Mouse (Mus musculus) brown adipose tissue, adult 24 weeks (tissue): ENCODE data around the gene Hmcn2. TPM values are rescaled to one million over a fixed set of nuclear protein-coding genes. Genes with fewer than 3 reads are reported as not detected.

Experiments
- H3K27ac ChIP-seq: fragments of 200-500 bp; replicated peaks from 2 replicates; pipeline ENCODE4 v1.5.1; 2012; ENCODE audit warnings: low read depth, mild to moderate bottlenecking, low read length
- H3K4me1 ChIP-seq: fragments of 200-500 bp; 2 replicates; pipeline ENCODE4 v1.6.1; 2012; ENCODE audit warnings: low read length, mixed read lengths; ENCODE audit not compliant: control insufficient read depth, insufficient read depth, insufficient read length
- H3K4me3 ChIP-seq: fragments of 200-500 bp; 2 replicates; pipeline ENCODE4 v1.5.1; 2012; ENCODE audit warnings: low read depth, mild to moderate bottlenecking, low read length, moderate library complexity; ENCODE audit not compliant: insufficient read depth
- polyA plus RNA-seq: library from polyadenylated mRNA; stranded (reverse); fragments of >200 nt; gene quantifications from 2 replicates; pipeline ENCODE4 v1.2.4, GENCODE M21; 2012; ENCODE audit not compliant: missing spikeins, insufficient read depth, insufficient read length

The Hmcn2 gene
- polyA plus RNA-seq, 1 experiment, result 5.4 TPM

- H3K27ac ChIP-seq, result no peak overlapping the region
- no peaks in the 10 kb centered on the region for H3K4me1 ChIP-seq
- no peak overlapping the region for H3K4me3 ChIP-seq
Measured at GRCm38 (mm10) chr2:31490556-31490955, 176.3 kb downstream of the Hmcn2 start.

DNA sequence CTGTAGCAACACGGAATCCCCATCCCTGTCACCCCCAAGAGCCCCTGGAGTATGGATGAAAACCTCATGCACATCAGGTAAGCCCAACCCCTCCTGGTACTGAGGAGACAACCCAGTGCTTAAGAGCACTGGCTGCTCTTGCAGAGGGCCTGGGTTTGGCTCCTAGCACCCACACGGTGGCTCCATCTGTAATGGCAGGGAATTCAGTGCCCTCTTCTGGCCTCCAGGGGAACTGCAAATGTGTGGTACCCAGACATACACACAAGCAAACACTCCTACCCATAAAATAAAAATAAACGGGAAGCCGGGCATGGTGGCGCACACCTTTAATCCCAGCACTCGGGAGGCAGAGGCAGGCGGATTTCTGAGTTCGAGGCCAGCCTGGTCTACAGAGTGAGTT, 178.1 kb downstream of the Hmcn2 start:
- Histone ChIP-seq H3K4me1 (no peaks in the 10 kb centered on the region), H3K27ac (no peak overlapping the region), H3K4me3 (no peak overlapping the region)

DNA sequence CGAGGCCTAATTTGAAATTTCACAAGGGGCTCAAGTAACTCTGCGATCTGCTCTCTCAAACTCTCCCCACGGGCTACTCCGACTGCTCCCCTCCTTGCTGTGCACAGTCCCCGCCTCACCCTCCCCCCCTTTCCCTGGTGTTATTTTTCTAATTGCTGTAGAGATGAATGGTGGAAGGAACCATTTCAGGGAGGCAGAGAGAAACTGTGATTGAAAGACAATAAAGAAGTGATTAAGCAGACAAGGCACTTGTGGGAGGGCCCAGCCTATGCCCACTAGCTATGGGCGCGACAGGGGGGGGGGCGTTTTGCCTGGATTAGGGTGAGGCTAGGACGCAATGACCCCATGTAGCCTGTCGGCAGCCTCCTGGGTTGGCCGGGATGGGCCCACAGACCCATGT, 179.0 kb downstream of the Hmcn2 start:
- Histone ChIP-seq H3K27ac (no peak overlapping the region), H3K4me1 (no peaks in the 10 kb centered on the region), H3K4me3 (no peak overlapping the region)

DNA sequence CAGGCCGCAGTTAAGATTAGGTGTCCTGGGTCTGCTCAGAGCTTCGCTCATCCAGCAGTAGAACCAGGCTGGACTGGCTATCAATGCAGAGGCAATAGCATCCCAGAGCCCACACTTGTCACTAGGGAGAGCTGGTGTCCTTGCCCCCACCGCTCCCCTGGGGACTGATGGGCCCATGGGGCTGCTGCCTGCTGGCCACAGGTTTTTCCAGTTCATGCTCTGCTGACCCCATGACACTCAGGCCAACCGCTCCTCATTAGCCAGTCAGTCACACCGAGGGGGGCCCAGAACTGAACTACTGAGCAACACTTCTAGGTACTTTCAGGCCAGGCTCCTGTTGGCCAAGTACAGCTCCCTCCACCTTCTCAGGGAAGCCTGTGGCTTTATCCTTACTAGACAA, 180.1 kb downstream of the Hmcn2 start:
- no peaks in the 10 kb centered on the region for H3K4me1 ChIP-seq
- H3K27ac ChIP-seq, result no peak overlapping the region
- no peak overlapping the region for H3K4me3 ChIP-seq

DNA sequence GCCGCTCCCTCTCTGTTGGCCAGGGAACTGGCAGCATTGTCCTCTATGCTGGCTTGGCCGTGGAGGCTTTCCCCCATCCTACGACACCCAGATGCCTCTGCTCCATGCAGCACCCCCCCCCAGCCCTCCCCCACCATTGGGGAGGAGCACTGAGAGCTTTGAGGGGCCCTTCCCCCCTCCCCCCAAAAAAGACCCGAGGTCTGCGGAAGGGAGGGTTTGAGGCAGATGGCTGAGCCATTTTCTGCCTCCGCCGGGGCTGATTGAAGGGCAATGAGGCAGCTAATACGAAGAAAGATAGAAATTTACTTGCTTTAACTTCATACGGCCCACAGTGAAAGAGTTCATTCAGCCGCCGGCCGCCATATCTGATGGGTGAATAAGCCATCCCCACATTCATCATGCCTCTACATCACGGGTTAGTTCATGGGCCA, 180.8 kb downstream of the Hmcn2 start:
- H3K4me3 ChIP-seq, result no peak overlapping the region
- no peak overlapping the region for H3K27ac ChIP-seq
- H3K4me1 ChIP-seq, result no peaks in the 10 kb centered on the region

DNA sequence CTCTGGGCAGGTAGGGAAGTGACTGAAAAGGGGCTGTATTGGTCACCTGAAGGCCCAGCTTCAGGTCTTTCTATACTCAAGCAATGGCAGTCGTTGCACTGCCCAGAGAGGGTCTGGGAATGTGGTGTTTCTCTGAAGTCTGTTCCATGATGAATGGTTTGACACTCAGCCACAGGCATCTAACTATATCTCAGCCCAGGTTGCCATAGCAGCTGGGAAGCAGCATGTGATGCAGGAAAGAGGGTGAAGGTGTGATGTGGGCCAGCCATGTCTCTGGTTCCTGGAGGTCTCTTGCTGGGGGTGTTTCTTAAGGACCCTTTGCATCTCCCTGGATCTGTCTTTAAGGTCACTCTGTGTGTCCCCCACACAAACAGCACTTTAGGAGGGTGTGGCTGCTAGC, 181.9 kb downstream of the Hmcn2 start:
- H3K27ac ChIP-seq, result no peak overlapping the region
- H3K4me3 ChIP-seq, result no peak overlapping the region
- H3K4me1 ChIP-seq, result no peaks in the 10 kb centered on the region

DNA sequence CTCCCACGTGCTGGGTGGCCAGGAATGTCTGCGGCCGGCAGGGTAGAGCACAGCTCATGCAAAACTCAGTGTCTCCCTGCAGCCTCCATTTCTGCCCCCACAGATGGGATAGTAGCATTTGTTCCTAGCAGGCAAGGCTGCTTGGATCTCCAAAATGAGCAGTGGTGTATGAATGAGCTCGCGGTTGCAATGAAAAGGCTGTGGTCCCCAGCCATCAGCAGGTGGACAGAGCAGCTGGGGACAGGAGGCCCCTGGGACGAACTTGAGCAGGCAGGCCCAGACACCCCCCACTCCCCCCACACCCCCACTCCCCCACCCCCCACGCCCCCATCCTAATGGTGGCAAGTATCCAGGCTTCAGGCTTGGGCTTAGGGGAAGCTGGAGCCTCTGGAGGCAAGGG, 182.9 kb downstream of the Hmcn2 start:
- no peak overlapping the region for H3K27ac ChIP-seq
- H3K4me1 ChIP-seq, result no peaks in the 10 kb centered on the region
- H3K4me3 ChIP-seq, result no peak overlapping the region

DNA sequence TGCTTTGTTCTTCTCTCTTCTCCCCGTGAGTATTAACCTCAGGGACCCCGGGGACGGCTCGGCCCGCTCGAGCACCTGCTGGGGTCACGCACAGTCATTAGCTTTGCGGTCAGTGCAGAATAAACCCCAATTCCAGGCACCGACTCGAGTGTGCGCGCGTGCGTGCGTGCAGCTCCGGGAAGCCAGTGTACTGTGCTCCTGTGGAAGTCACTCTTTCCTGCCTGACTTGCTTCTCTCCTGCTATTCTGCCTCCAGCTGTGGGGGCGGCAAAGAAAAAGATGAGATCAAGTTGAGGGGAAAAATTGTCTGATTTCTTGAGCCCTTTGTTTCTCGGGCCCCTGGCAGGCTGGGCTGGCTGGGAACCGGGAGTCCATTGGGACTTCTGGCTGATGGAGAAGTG, 183.4 kb downstream of the Hmcn2 start:
- no peak overlapping the region for H3K27ac ChIP-seq
- no peaks in the 10 kb centered on the region for H3K4me1 ChIP-seq
- no peak overlapping the region for H3K4me3 ChIP-seq

DNA sequence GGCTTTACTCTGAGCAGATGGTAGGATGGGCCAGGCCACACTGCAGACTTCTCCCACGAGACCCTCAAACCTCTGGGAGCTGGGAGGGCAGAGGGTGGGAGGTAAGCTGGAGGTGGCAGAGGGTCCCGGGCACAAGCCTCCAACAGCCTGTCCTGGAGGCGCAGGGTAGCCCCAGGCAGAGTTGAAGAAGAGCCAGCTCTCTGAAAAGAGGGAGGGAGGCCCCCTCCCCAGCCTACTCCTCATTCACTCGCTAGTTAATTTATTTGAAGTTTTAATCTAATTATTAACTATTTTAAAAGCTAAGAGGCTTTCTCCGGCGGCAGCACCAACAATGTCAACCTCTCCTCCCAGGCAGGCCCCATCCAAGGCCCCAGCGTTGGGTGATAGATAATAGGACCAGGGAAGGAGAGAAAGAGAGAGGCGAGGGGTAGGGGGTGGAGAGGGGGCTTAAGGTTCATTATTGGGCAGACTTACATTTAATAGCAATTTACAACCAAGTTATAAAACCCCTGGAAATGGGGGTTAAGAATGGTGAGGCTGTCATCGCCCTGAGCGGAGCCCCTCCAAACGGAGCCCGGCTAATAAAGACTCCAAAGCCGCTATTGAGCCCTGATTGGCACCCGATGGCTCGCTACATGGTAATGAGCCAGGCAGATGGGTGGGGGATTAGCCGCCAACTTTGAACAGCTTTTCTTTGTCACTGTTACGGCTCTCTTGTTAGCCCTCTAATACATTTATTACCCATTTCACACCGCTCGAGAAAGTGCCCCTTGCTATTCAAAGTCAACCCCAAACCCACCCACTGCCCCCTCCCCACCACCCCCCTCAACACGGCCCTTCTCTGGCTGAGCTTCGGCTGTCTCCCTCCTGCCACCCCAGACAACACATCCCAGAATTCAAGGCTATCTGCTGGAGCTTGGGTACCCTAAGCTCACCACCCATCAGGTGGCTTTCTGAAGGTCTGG, 185.4 kb downstream of the Hmcn2 start:
- no peaks in the 10 kb centered on the region for H3K4me1 ChIP-seq
- no peak overlapping the region for H3K4me3 ChIP-seq
- H3K27ac ChIP-seq, result no peak overlapping the region

- Histone ChIP-seq H3K27ac (no peak overlapping the region), H3K4me3 (no peak overlapping the region), H3K4me1 (no peaks in the 10 kb centered on the region)
Measured at GRCm38 (mm10) chr2:31500292-31501204, 186.3 kb downstream of the Hmcn2 start.

- Histone ChIP-seq H3K4me1 (no peaks in the 10 kb centered on the region), H3K4me3 (no peak overlapping the region), H3K27ac (no peak overlapping the region)
Measured at GRCm38 (mm10) chr2:31501448-31502130, 187.4 kb downstream of the Hmcn2 start.

GRCm38 (mm10) chr2:31502616-31503522, 188.7 kb downstream of the Hmcn2 start:
- H3K27ac ChIP-seq, result no peak overlapping the region
- H3K4me1 ChIP-seq, result no peaks in the 10 kb centered on the region
- H3K4me3 ChIP-seq, result no peak overlapping the region

DNA sequence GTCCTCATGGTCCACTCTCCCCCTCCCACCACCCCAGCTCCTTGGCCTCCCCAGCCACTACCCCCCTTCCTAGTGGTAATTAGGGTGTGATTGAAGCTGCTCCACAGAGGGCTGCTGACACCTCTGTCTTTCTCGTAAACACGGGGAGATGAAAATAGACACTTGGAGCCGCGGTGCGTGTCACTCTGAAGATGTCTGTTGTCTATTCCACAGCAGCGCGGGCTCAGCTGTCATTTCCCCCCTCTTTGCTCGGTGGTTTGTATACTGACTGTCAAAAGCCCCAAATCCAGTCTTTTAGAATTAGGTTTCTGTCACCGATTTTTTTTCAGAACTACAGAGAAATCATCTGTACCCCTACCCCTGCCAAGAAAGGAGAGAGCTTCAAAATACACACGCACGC, 191.3 kb downstream of the Hmcn2 start:
- Histone ChIP-seq H3K4me1 (no peaks in the 10 kb centered on the region), H3K27ac (no peak overlapping the region)

GRCm38 (mm10) chr2:31508851-31509250, 194.6 kb downstream of the Hmcn2 start:
- H3K4me1 ChIP-seq, result no peaks in the 10 kb centered on the region
- H3K27ac ChIP-seq, result no peak overlapping the region
- no peak overlapping the region for H3K4me3 ChIP-seq

More for the DNA sequence above, 191.3 kb downstream of the Hmcn2 start:
- no peak overlapping the region for H3K4me3 ChIP-seq
